ENCODE assay signal across 33 mouse cellular contexts in genomic region chr10:108417448-108417847, GRCm38 (mm10).
"Had no signal": no experiment of that assay in that cellular context is flagged by ENCODE, and none has a peak within 500 bp of the region (broad histone marks: within the 10 kb centered on the region; RNA-seq: fewer than 3 reads in every experiment).

No protein-coding gene starts in this region.

- DNase-seq: heart, postnatal 10 days; heart, postnatal 14 days; heart, postnatal 36 days; heart, postnatal 4 days; kidney, adult 11 months; kidney, adult 18-20 months; kidney, adult 2 months; kidney, adult 8-10 months; kidney, adult 9 months; kidney, postnatal 10 days; kidney, postnatal 14 days; kidney, postnatal 25 days; kidney, postnatal 36 days; kidney, postnatal 4 days; layer of hippocampus, adult 9-11 months; layer of hippocampus, postnatal 36 days had no signal

- H3K4me3 ChIP-seq: heart, embryonic 12.5 days; heart, embryonic 13.5 days; heart, embryonic 15.5 days; hindbrain, embryonic 10.5 days; hindbrain, embryonic 12.5 days; hindbrain, embryonic 13.5 days; hindbrain, embryonic 15.5 days; intestine, embryonic 15.5 days; kidney, embryonic 15.5 days; left cerebral cortex, adult 2 months had no signal

- H3K27ac ChIP-seq: heart, embryonic 13.5 days; heart, embryonic 15.5 days; hindbrain, embryonic 10.5 days; hindbrain, embryonic 12.5 days; hindbrain, embryonic 13.5 days; hindbrain, embryonic 14.5 days; hindbrain, embryonic 15.5 days; hindbrain, postnatal 0 days; intestine, embryonic 15.5 days; kidney, embryonic 15.5 days; kidney, postnatal 0 days; left cerebral cortex, adult 2 months had no signal

- ATAC-seq: hindbrain, embryonic 16.5 days; hindbrain, postnatal 0 days; inflammation-experienced regulatory T-cells, adult 6 months; intestine, embryonic 15.5 days; intestine, embryonic 16.5 days; intestine, postnatal 0 days had no signal
